Mouse (Mus musculus): ENCODE measurements at regions not wholly inside any gene's neighbourhood (a gene's known extent, or its start where the extent isn't known, plus 50 kb on each side); places are given as distances from the start of the nearest gene placed in this dataset.

GRCm38 (mm10) chr1:177337141-177337540 lies 79.1 kb upstream of the Akt3 start:
- TF ChIP-seq POLR2A (IDR thresholded peaks at IDR 0.05; ENCODE audit: borderline replicate concordance, low read depth, low read length) (no peak), CTCF (IDR thresholded peaks at IDR 0.05; ENCODE audit: low read depth, low read length) (no peak)

All from bone marrow macrophage, adult 2 months (primary cell).